Mouse (Mus musculus) lung, embryonic 16.5 days (tissue): ENCODE results near the gene 9130409I23Rik. TPM values are rescaled to one million over a fixed set of nuclear protein-coding genes. Genes with fewer than 3 reads are reported as not detected.
A peak's percentile ranks its signal among the peaks of the same experiment; 100 is the strongest.

Experiments used
- ATAC-seq: fragments of 200-750 bp; cut with Nextera tagmentation; 2 replicates; pipeline ENCODE4 v1.8.0; 2017; ENCODE audit warnings: low read depth, mild to moderate bottlenecking, moderate library complexity
- H3K27ac ChIP-seq: fragments of 300-500 bp; sonication (generic); 2 replicates; pipeline ENCODE4 v1.5.1; 2014; ENCODE audit warnings: mild to moderate bottlenecking, control low read depth, low read length
- H3K27me3 ChIP-seq: fragments of 300-500 bp; sonication (generic); 2 replicates; pipeline ENCODE4 v1.6.1; 2014; ENCODE audit warnings: low read depth, low read length, mixed read lengths; ENCODE audit not compliant: control insufficient read depth, insufficient read depth
- H3K36me3 ChIP-seq: fragments of 300-500 bp; sonication (generic); 2 replicates; pipeline ENCODE4 v1.6.1; 2014; ENCODE audit warnings: low read length; ENCODE audit not compliant: control insufficient read depth, insufficient read depth
- H3K4me1 ChIP-seq: fragments of 300-500 bp; sonication (generic); replicated peaks from 2 replicates; pipeline ENCODE4 v1.6.1; 2014; ENCODE audit warnings: low read length, mixed read lengths; ENCODE audit not compliant: control insufficient read depth, insufficient read depth
- H3K4me2 ChIP-seq: fragments of 300-500 bp; sonication (generic); 2 replicates; pipeline ENCODE4 v1.6.1; 2014; ENCODE audit warnings: low read depth, low read length, control low read depth
- H3K4me3 ChIP-seq: fragments of 300-500 bp; sonication (generic); 2 replicates; pipeline ENCODE4 v1.5.1; 2014; ENCODE audit warnings: mild to moderate bottlenecking, low read length, control low read depth
- H3K9ac ChIP-seq: fragments of 300-500 bp; sonication (generic); 2 replicates; pipeline ENCODE4 v1.6.1; 2014; ENCODE audit warnings: low read length, control low read depth
- H3K9me3 ChIP-seq: fragments of 300-500 bp; sonication (generic); 2 replicates; pipeline ENCODE4 v1.6.1; 2016; ENCODE audit warnings: low read length; ENCODE audit not compliant: control insufficient read depth
- WGBS: fragments of 180-500 bp; shearing (Covaris S2); extraction: QIAGEN DNeasy Blood & Tissue Kit; methylation state at CpG from one replicate; pipeline ENCODE4 v1.1.7; 2014; 5-methylcytosine and 5-hydroxymethylcytosine counted together
- polyA plus RNA-seq: library from polyadenylated mRNA; unstranded; fragments of >200 nt; fragmentation: Nextera tagmentation; extraction: Ambion mirVana; gene quantifications from 2 replicates; pipeline ENCODE4 v1.2.1, GENCODE M21; 2015

9130409I23Rik gene
- polyA plus RNA-seq, 1 experiment from 2014 or later: not detected

DNA sequence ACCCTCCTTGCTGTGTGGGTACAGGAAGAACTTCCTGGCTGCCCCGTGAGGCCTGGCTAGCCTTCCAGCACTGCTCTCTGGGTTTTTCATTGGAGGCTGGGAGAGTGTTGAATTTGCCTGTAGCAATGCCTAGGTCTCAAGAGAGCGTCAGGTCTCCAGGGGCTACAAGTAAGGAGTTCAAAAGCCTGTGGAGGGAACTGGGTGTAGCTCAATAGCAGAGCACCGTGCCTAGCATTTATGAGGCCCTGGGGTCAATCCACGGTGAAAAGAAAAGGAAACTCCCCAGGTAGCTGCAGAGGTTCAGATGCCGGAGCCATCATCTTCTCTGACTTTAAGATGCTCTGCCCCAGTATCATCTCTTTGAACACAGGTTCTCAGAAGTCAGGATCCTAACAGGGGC lies 39.4 kb upstream of the 9130409I23Rik start:
- Histone ChIP-seq H3K27ac (no peak overlapping the region), H3K9ac (no peak overlapping the region), H3K36me3 (no peaks in the 10 kb centered on the region), H3K4me2 (no peak overlapping the region), H3K4me1 (peaks cover 21% of the 10 kb centered on the region), H3K9me3 (no peaks in the 10 kb centered on the region), H3K27me3 (no peaks in the 10 kb centered on the region), H3K4me3 (no peak overlapping the region)
- 66% methylated on average over 5 of the region's 5 CpGs for WGBS
- ATAC-seq: no peak

- no peaks in the 10 kb centered on the region for H3K27me3 ChIP-seq
- no peaks in the 10 kb centered on the region for H3K36me3 ChIP-seq
- no peak overlapping the region for H3K4me3 ChIP-seq
- 74% methylated on average over 3 of the region's 3 CpGs for WGBS
- no peaks in the 10 kb centered on the region for H3K9me3 ChIP-seq
- no peak for ATAC-seq
- no peak overlapping the region for H3K27ac ChIP-seq
- peaks cover 21% of the 10 kb centered on the region for H3K4me1 ChIP-seq
- H3K4me2 ChIP-seq: no peak overlapping the region
- no peak overlapping the region for H3K9ac ChIP-seq
Measured at GRCm38 (mm10) chr1:181012416-181012815, 38.6 kb upstream of the 9130409I23Rik start.

DNA sequence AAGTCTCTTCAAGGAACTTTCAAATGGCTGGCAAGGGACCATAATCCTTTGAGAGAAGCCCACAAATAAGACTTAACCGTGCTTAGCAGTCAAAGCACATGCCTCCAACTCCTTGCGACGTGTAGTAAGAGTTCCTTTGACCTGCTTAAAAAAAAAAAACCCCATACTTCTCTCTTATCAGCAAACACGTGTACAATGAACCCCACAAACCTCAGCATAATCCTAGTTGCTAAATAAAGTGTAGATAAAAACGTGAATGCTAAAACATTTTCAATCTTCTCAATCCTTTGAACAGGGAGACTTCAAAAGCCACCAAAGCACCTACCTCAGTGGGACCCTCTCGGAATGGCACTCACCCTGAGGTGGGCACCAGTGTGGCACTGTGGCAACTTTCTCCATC lies 37.6 kb upstream of the 9130409I23Rik start:
- H3K27ac ChIP-seq: no peak overlapping the region
- ATAC-seq: no peak
- H3K9ac ChIP-seq: no peak overlapping the region
- WGBS: 61% methylated on average over 6 of the region's 6 CpGs
- no peaks in the 10 kb centered on the region for H3K9me3 ChIP-seq
- H3K4me2 ChIP-seq: no peak overlapping the region
- H3K27me3 ChIP-seq: no peaks in the 10 kb centered on the region
- peaks cover 21% of the 10 kb centered on the region for H3K4me1 ChIP-seq
- no peaks in the 10 kb centered on the region for H3K36me3 ChIP-seq
- no peak overlapping the region for H3K4me3 ChIP-seq

DNA sequence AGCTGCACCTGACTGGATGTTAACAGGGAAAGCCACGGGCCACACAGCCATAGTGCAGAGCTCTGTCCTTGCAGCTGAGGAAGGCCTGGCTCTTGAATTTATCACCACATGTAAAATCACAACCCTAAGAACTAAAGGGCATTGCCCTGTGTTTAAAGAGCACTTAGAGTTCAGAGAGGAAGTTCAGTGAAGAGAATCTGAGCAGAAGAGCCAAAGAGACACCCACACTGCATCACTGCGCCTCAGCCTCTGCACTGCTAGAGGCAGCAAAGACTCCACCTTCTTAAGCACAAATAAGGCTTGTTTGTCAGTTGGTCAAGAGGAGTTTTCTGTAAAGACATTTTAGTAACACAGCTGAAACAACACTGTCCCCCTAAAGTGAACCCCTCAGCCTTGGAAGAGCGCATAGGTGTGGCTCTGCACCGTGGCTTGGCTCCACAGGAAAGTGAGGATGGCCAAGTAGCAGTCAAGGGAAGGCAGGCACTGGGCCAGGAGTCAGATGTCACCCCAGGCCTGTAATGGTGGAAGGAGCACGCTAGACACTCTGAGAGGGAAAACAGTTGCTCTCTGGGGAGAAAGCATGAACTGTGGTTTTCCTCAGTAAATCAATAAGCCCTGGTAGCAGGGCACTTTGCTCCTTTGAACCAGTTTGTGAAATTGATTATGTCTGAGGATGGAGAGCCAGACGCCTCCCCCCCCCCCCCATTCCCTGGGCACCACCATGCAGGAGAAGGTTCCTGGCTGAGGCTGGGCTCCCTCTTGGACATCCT lies 36.1 kb upstream of the 9130409I23Rik start:
- no peaks in the 10 kb centered on the region for H3K36me3 ChIP-seq
- no peak overlapping the region for H3K4me3 ChIP-seq
- ATAC-seq: no peak
- peaks cover 21% of the 10 kb centered on the region for H3K4me1 ChIP-seq
- H3K4me2 ChIP-seq: no peak overlapping the region
- H3K27ac ChIP-seq: no peak overlapping the region
- H3K9me3 ChIP-seq: no peaks in the 10 kb centered on the region
- H3K9ac ChIP-seq: no peak overlapping the region
- no peaks in the 10 kb centered on the region for H3K27me3 ChIP-seq
- WGBS: 64% methylated on average over 6 of the region's 6 CpGs

DNA sequence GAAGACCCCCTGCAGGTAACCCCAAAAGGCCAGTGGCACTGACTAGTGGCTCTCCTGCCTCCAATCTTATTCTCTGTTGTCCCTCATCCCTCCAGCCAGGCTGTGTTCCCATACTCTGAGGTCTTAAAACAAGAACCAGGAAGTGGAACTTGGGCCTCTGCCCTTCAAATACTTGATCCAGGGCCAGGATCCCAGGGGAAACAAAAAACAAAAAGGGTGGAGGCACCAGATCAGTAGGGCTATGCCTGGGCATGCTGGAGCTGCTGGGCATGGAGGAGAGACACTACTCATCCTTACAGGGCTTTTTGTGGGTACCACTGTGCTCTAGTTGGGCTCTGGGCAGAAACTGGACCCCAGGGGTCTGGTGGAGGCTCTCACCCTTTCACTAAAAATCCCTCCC lies 35.5 kb upstream of the 9130409I23Rik start:
- ATAC-seq: 0 out of 2 replicates have a peak, but pooled peaks have one; percentile 12
- H3K27me3 ChIP-seq: no peaks in the 10 kb centered on the region
- no peak overlapping the region for H3K9ac ChIP-seq
- H3K4me2 ChIP-seq: no peak overlapping the region
- no peaks in the 10 kb centered on the region for H3K9me3 ChIP-seq
- H3K36me3 ChIP-seq: no peaks in the 10 kb centered on the region
- H3K27ac ChIP-seq: peak overlapping the region; percentile 47
- no peak overlapping the region for H3K4me3 ChIP-seq
- peaks cover 20% of the 10 kb centered on the region for H3K4me1 ChIP-seq

GRCm38 (mm10) chr1:181016045-181016444 lies 35.0 kb upstream of the 9130409I23Rik start:
- no peaks in the 10 kb centered on the region for H3K27me3 ChIP-seq
- H3K9me3 ChIP-seq: no peaks in the 10 kb centered on the region
- peak; percentile 32; the same call in 1 of the 2 replicates for ATAC-seq
- H3K36me3 ChIP-seq: no peaks in the 10 kb centered on the region
- H3K9ac ChIP-seq: no peak overlapping the region
- no peak overlapping the region for H3K4me3 ChIP-seq
- H3K27ac ChIP-seq: peak overlapping the region; percentile 47
- H3K4me1 ChIP-seq: peaks cover 17% of the 10 kb centered on the region
- peak overlapping the region; percentile 81 for H3K4me2 ChIP-seq
- 73% methylated on average over 4 of the region's 4 CpGs for WGBS

GRCm38 (mm10) chr1:181016532-181017131 lies 34.4 kb upstream of the 9130409I23Rik start:
- Histone ChIP-seq H3K9me3 (no peaks in the 10 kb centered on the region), H3K27me3 (no peaks in the 10 kb centered on the region), H3K4me3 (peak overlapping the region; percentile 42), H3K27ac (peak overlapping the region; percentile 30), H3K4me1 (peaks cover 17% of the 10 kb centered on the region), H3K36me3 (no peaks in the 10 kb centered on the region), H3K9ac (peak overlapping the region; percentile 21), H3K4me2 (peak overlapping the region; percentile 81)
- peak; percentile 77 for ATAC-seq
- WGBS: under 1% methylated on average over 21 of the region's 21 CpGs

DNA sequence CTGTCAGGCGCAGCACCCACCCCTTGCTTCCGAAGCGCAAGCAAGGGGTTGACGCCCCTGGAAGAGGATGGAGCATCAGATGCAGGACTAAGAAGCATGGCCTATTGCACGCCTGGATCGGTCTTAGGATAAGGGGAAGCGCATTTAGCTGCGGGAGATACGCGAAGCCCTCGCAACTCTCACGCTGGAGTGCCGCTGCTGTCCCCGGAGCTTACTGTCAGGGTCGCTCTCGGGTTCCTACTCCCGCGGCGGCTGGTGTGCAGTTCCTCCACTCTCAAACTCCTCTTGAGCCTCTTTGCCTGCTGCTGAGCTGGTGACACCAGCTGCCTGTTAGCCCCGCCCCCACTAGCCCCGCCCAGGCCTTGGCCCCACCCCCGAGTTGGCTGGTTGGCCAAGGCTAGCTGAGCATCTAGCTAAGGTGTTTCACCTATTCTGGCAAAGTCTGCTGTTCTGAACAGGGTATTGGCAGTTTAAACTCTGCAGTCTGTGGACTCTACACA lies 33.8 kb upstream of the 9130409I23Rik start:
- Histone ChIP-seq H3K9me3 (no peaks in the 10 kb centered on the region), H3K4me3 (peak overlapping the region; percentile 42), H3K9ac (peak overlapping the region; percentile 21), H3K36me3 (no peaks in the 10 kb centered on the region), H3K4me2 (peak overlapping the region; percentile 81), H3K27ac (peak overlapping the region; percentile 30), H3K27me3 (no peaks in the 10 kb centered on the region), H3K4me1 (peaks cover 17% of the 10 kb centered on the region)
- peak; percentile 85 for ATAC-seq
- under 1% methylated on average over 22 of the region's 22 CpGs for WGBS

- Histone ChIP-seq H3K27ac (no peak overlapping the region), H3K4me1 (peaks cover 17% of the 10 kb centered on the region), H3K4me3 (no peak overlapping the region), H3K9me3 (no peaks in the 10 kb centered on the region), H3K27me3 (no peaks in the 10 kb centered on the region), H3K9ac (no peak overlapping the region), H3K4me2 (no peak overlapping the region), H3K36me3 (no peaks in the 10 kb centered on the region)
- no peak for ATAC-seq
- 66% methylated on average over 13 of the region's 13 CpGs for WGBS
Measured at GRCm38 (mm10) chr1:181017890-181018420, 33.1 kb upstream of the 9130409I23Rik start.
